Mouse (Mus musculus) adrenal gland, adult 8-10 months (tissue): ENCODE measurements around the gene Skint9. TPM values are rescaled to one million over a fixed set of nuclear protein-coding genes. Genes with fewer than 3 reads are reported as not detected.
"Not testable (repeated sequence)": the region's sequence is repeated elsewhere in the genome, so short reads cannot be mapped to it uniquely, and the experiment has no call there.

Experiments used
- DNase-seq: peaks from one replicate; pipeline ENCODE4 v3.0.0; 2022
- total RNA-seq, 4 experiments: library from RNA; stranded (reverse); gene quantifications; 2 replicates each; pipeline ENCODE4 v1.2.4; 2022

Gene Skint9
- not detected for total RNA-seq

DNA sequence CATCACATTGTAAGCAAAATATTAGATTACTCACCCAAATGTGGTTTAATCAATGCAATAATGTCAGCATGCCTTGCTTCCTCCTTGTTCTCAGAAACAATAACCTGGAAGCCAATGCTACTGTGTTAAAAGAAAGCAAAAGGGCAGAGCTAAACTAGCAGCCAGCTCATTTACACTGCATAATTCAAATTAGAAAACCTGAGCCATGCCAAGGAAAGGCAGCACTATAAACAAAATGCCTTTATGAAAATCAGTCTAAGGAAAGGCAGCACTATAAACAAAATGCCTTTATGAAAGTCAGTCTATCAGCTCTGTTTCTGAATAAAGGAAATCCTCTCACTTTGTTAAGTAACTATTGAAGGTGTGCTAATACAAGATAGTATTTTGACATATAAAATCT, at the start of gene Skint9:
Skint9 (minus strand) TSS at position 101 of the 400 bp plus-strand sequence.
- DNase-seq: no peak

DNA sequence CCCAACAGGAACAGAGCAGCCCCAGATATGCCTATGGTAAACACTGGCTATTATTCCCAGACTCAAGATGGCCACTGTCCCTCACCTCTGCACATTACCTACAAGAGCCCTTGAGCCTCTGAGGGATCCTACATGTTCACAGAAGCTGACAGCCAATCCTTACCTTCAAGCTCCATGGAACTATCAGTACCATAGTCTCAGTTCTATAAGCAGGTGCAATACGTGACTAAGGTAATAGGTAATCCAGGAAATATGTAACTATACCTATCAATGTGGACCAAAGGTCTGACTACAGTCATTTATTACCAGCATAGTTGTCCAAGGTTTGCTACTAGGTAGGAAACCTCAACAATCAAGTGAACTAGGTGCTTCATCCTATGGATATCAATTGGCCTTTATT, 1.1 kb downstream of the Skint9 start:
- no peak for DNase-seq

DNA sequence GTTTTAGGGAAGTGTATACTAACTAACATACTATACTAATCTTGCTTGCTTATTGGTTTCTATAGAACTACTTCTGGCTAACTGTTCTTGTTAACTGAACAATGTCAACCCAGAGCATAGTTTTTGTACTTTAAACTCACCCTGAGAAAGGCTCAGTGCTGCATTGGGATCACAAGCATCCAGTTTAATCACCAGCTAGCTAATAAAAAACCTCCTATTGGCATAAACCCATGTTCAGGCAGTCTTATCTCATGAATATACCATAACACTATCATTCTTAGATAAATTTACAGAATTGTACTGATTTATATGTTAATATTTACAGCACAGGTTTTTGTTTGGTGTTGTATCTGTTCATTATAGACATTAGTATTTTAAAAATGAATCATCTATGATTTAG, 1.6 kb downstream of the Skint9 start:
- DNase-seq: no peak

DNA sequence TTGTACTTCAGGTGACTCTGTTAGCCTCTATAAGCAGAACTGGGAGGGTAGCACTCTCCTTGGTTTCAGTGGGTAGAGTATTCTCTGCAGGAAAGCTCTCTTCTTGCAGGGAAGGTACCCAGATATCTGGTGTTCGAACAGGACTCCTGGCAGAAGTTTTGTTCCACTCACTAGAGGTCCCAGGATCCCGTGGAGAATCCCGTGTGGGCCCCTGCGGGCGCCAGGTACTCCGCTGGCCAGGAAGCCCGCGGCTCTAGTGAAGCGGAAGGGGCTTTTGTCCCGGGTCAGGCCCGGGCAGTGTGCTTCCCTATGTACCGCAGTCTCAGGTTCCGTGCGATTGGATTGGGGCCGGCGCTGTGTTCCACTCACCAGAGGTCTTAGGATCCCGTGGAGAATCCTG, 84.7 kb downstream of the Skint9 start:
- DNase-seq: not testable (repeated sequence)

Other genes starting within 250 kb of the Skint9 start
- gene Skint3, start 201.7 kb downstream of the Skint9 start, total RNA-seq: under 1 TPM in 3 of 4 experiments, not detected in 1; 0.09 to 0.22 (median 0.22) TPM
- not detected for gene Skint2, start 123.2 kb upstream of the Skint9 start, total RNA-seq